Mouse (Mus musculus): Measurements from ENCODE around the gene Azin2. TPM values are rescaled to one million over a fixed set of nuclear protein-coding genes. Genes with fewer than 3 reads are reported as not detected.
A peak's percentile ranks its signal among the peaks of the same experiment; 100 is the strongest.

Gene Azin2
- total RNA-seq, 2 experiments from 2014 or later: 30.3 to 36.3 TPM

GRCm38 (mm10) chr4:128980890-128981832, 18.9 kb upstream of the Azin2 start:
- no peak for DNase-seq (ENCODE audit: extremely low spot score in 1 of 2, low spot score in 2 of 2)
- intact Hi-C loops (cut with DNase I): no loop called here

- no peak for DNase-seq (ENCODE audit: extremely low spot score in 1 of 2, low spot score in 2 of 2)
- intact Hi-C loops (cut with DNase I): no loop called here
Observed at GRCm38 (mm10) chr4:128978634-128979033, 16.4 kb upstream of the Azin2 start.

GRCm38 (mm10) chr4:128977217-128977616, 15.0 kb upstream of the Azin2 start:
- DNase-seq (ENCODE audit: extremely low spot score in 1 of 2, low spot score in 2 of 2): no peak
- intact Hi-C loops (cut with DNase I): no loop called here

GRCm38 (mm10) chr4:128976577-128976976, 14.3 kb upstream of the Azin2 start:
- intact Hi-C loops (cut with DNase I): no loop called here
- no peak for DNase-seq (ENCODE audit: extremely low spot score in 1 of 2, low spot score in 2 of 2)

GRCm38 (mm10) chr4:128974677-128975076, 12.4 kb upstream of the Azin2 start:
- no peak for DNase-seq (ENCODE audit: extremely low spot score in 1 of 2, low spot score in 2 of 2)
- intact Hi-C loops (cut with DNase I): loop anchor here (5.0 kb wide), 1 partner anchor 108 kb away; no protein-coding TSS in a partner anchor

- intact Hi-C loops (cut with DNase I): loop anchor here (5.0 kb wide), 1 partner anchor 111 kb away; no protein-coding TSS in a partner anchor
Observed at GRCm38 (mm10) chr4:128971065-128971694, 8.9 kb upstream of the Azin2 start.

GRCm38 (mm10) chr4:128970417-128970807, 8.2 kb upstream of the Azin2 start:
- intact Hi-C loops (cut with DNase I): loop anchor here (5.0 kb wide), 1 partner anchor 112 kb away; no protein-coding TSS in a partner anchor
- DNase-seq (ENCODE audit: extremely low spot score in 1 of 2, low spot score in 2 of 2): no peak

More at GRCm38 (mm10) chr4:128971065-128971694, 8.9 kb upstream of the Azin2 start:
- peak in 1 of 2 experiments; percentile 83 for DNase-seq (ENCODE audit: extremely low spot score in 1 of 2, low spot score in 2 of 2)

- intact Hi-C loops (cut with DNase I): loop anchor here (5.0 kb wide), 1 partner anchor 112 kb away; no protein-coding TSS in a partner anchor
- DNase-seq (ENCODE audit: extremely low spot score in 1 of 2, low spot score in 2 of 2): no peak
Observed at GRCm38 (mm10) chr4:128969607-128970416, 7.6 kb upstream of the Azin2 start.

- DNase-seq (ENCODE audit: extremely low spot score in 1 of 2, low spot score in 2 of 2): no peak
- intact Hi-C loops (cut with DNase I): no loop called here
Observed at GRCm38 (mm10) chr4:128969081-128969480, 6.8 kb upstream of the Azin2 start.

- intact Hi-C loops (cut with DNase I): no loop called here
- DNase-seq (ENCODE audit: extremely low spot score in 1 of 2, low spot score in 2 of 2): peak; percentile 24 to 42
Observed at GRCm38 (mm10) chr4:128966751-128967150, 4.5 kb upstream of the Azin2 start.

GRCm38 (mm10) chr4:128962926-128963290, 666 bp upstream of the Azin2 start:
- DNase-seq (ENCODE audit: extremely low spot score in 1 of 2, low spot score in 2 of 2): no peak
- intact Hi-C loops (cut with DNase I): no loop called here

GRCm38 (mm10) chr4:128961301-128962028, 777 bp downstream of the Azin2 start:
- intact Hi-C loops (cut with DNase I): no loop called here
- peak in 1 of 2 experiments; percentile 27 for DNase-seq (ENCODE audit: extremely low spot score in 1 of 2, low spot score in 2 of 2)

GRCm38 (mm10) chr4:128959676-128960075, 2.6 kb downstream of the Azin2 start:
- intact Hi-C loops (cut with DNase I): loop anchor here (5.0 kb wide), 1 partner anchor 123 kb away; no protein-coding TSS in a partner anchor
- no peak for DNase-seq (ENCODE audit: extremely low spot score in 1 of 2, low spot score in 2 of 2)

- no peak for DNase-seq (ENCODE audit: extremely low spot score in 1 of 2, low spot score in 2 of 2)
- intact Hi-C loops (cut with DNase I): loop anchor here (5.0 kb wide), 1 partner anchor 123 kb away; no protein-coding TSS in a partner anchor
Observed at GRCm38 (mm10) chr4:128958849-128959248, 3.4 kb downstream of the Azin2 start.

- no peak for DNase-seq (ENCODE audit: extremely low spot score in 1 of 2, low spot score in 2 of 2)
- intact Hi-C loops (cut with DNase I): loop anchor here (5.0 kb wide), 1 partner anchor 124 kb away; no protein-coding TSS in a partner anchor
Observed at GRCm38 (mm10) chr4:128958156-128958555, 4.1 kb downstream of the Azin2 start.

- DNase-seq (ENCODE audit: extremely low spot score in 1 of 2, low spot score in 2 of 2): peak in 1 of 2 experiments; percentile 64
- intact Hi-C loops (cut with DNase I): loop anchor here (5.0 kb wide), 1 partner anchor 125 kb away; no protein-coding TSS in a partner anchor
Observed at GRCm38 (mm10) chr4:128957155-128957911, 4.9 kb downstream of the Azin2 start.

- no peak for DNase-seq (ENCODE audit: extremely low spot score in 1 of 2, low spot score in 2 of 2)
- intact Hi-C loops (cut with DNase I): no loop called here
Observed at GRCm38 (mm10) chr4:128953851-128954250, 8.4 kb downstream of the Azin2 start.

Measured in left cerebral cortex, postnatal 10 days (tissue).